In genomic region chr7:113048097-113048795, GRCm38 (mm10) we compare ENCODE assay signal across 10 mouse cellular contexts.
A peak's percentile ranks its signal among the peaks of the same experiment; 100 is the strongest.
DNase-seq lines count a peak whose midpoint lies in the region; ATAC-seq lines count a peak whose summit lies in the region.
"Had no signal": no experiment of that assay in that cellular context is flagged by ENCODE, and none has a peak within 500 bp of the region (broad histone marks: within the 10 kb centered on the region; RNA-seq: fewer than 3 reads in every experiment).

No protein-coding gene starts in this region.

- no peak overlapping the region for H3K4me3 ChIP-seq in kidney, embryonic 16.5 days (ENCODE audit: low read length)
- H3K4me3 ChIP-seq in hindbrain, embryonic 11.5 days (ENCODE audit: low read depth, low read length) = no peak overlapping the region
- H3K4me3 ChIP-seq in stomach, embryonic 15.5 days (replicated peaks) = no peak overlapping the region
- H3K4me3 ChIP-seq: heart, adult 2 months had no signal

- H3K4me1 ChIP-seq in kidney, embryonic 16.5 days (ENCODE audit: insufficient read depth, low read length) = no peaks in the 10 kb centered on the region
- no peaks in the 10 kb centered on the region for H3K4me1 ChIP-seq in hindbrain, embryonic 11.5 days (replicated peaks; ENCODE audit: control insufficient read depth, insufficient read depth, low read length)
- no peaks in the 10 kb centered on the region for H3K4me1 ChIP-seq in stomach, embryonic 15.5 days

- H3K27ac ChIP-seq in kidney, embryonic 16.5 days (ENCODE audit: low read length) = peak overlapping the region; percentile 64; the same call in 1 of the 2 replicates
- H3K27ac ChIP-seq in hindbrain, embryonic 11.5 days (ENCODE audit: low read depth, low read length) = peak overlapping the region; percentile 12; the same call in 1 of the 2 replicates
- peak overlapping the region; percentile 76 for H3K27ac ChIP-seq in stomach, embryonic 15.5 days
- H3K27ac ChIP-seq: heart, adult 2 months had no signal

- H3K36me3 ChIP-seq in kidney, embryonic 16.5 days (ENCODE audit: insufficient read depth, low read length) = no peaks in the 10 kb centered on the region
- H3K36me3 ChIP-seq in hindbrain, embryonic 11.5 days (ENCODE audit: control insufficient read depth, insufficient read depth, low read length) = no peaks in the 10 kb centered on the region
- H3K36me3 ChIP-seq in stomach, embryonic 15.5 days = no peaks in the 10 kb centered on the region
- H3K36me3 ChIP-seq: G1E had no signal

- 72% methylated on average over 4 of the region's 4 CpGs for WGBS in kidney, embryonic 16.5 days
- 54% methylated on average over 4 of the region's 4 CpGs for WGBS in hindbrain, embryonic 11.5 days
- 50% methylated on average over 4 of the region's 4 CpGs for WGBS in stomach, embryonic 15.5 days

- no peak for DNase-seq in kidney, postnatal 36 days
- peak; percentile 70 for DNase-seq in brain, adult 2 months (ENCODE audit: low read depth, low spot score)
- DNase-seq in hindbrain, embryonic 11.5 days (ENCODE audit: low spot score) = peak; percentile 20
- peak; percentile 24 for DNase-seq in lung, postnatal 14 days
- no peak for DNase-seq in spleen, postnatal 14 days (ENCODE audit: low spot score in 2 of 2)

- peak; percentile 59 for ATAC-seq in kidney, embryonic 16.5 days (ENCODE audit: low FRiP score, low TSS enrichment)
- peak; percentile 45; the same call in 1 of the 2 replicates for ATAC-seq in hindbrain, embryonic 11.5 days (ENCODE audit: low FRiP score)
- peak; percentile 85 for ATAC-seq in stomach, embryonic 15.5 days (ENCODE audit: insufficient read depth, low FRiP score, low read depth)
- ATAC-seq in erythroblast, adult 5-6 weeks (replicated peaks; ENCODE audit: low FRiP score, poor library complexity, severe bottlenecking) = no peak

- H3K9me3 ChIP-seq in kidney, embryonic 16.5 days (ENCODE audit: low read length) = no peaks in the 10 kb centered on the region
- H3K9me3 ChIP-seq in hindbrain, embryonic 11.5 days (ENCODE audit: control insufficient read depth, low read length) = no peaks in the 10 kb centered on the region
- no peaks in the 10 kb centered on the region for H3K9me3 ChIP-seq in stomach, embryonic 15.5 days
- H3K9me3 ChIP-seq: G1E had no signal

- H3K9ac ChIP-seq in kidney, embryonic 16.5 days (replicated peaks; ENCODE audit: low read length) = no peak overlapping the region
- H3K9ac ChIP-seq in hindbrain, embryonic 11.5 days (ENCODE audit: low read depth, low read length) = no peak overlapping the region
- H3K9ac ChIP-seq in stomach, embryonic 15.5 days = no peak overlapping the region

- no peak overlapping the region for H3K4me2 ChIP-seq in kidney, embryonic 16.5 days (replicated peaks; ENCODE audit: low read depth, low read length)
- H3K4me2 ChIP-seq in hindbrain, embryonic 11.5 days (replicated peaks; ENCODE audit: low read depth, low read length) = no peak overlapping the region
- H3K4me2 ChIP-seq in stomach, embryonic 15.5 days = no peak overlapping the region

- H3K27me3 ChIP-seq in kidney, embryonic 16.5 days (ENCODE audit: insufficient read depth, low read length) = no peaks in the 10 kb centered on the region
- H3K27me3 ChIP-seq in hindbrain, embryonic 11.5 days (ENCODE audit: control insufficient read depth, insufficient read depth, low read length) = no peaks in the 10 kb centered on the region
- H3K27me3 ChIP-seq in stomach, embryonic 15.5 days (replicated peaks) = no peaks in the 10 kb centered on the region

Comparison
In these comparisons a context has a peak if more than half of its experiments do, and no peak if none do; other contexts are left out.
1. H3K27ac ChIP-seq: peak in every context shown above with its lines; median percentile 76 in stomach, embryonic 15.5 days; 64 in kidney, embryonic 16.5 days; 12 in hindbrain, embryonic 11.5 days.
2. DNase-seq: peak in brain, adult 2 months (single experiment), hindbrain, embryonic 11.5 days (single experiment) and lung, postnatal 14 days (single experiment); none in kidney, postnatal 36 days (0 of 2) and spleen, postnatal 14 days (0 of 2).